Mouse (Mus musculus): ENCODE results near the gene Dab1. TPM values are rescaled to one million over a fixed set of nuclear protein-coding genes. Genes with fewer than 3 reads are reported as not detected.

The Dab1 gene
- polyA plus RNA-seq, 1 experiment from 2014 or later, result 22.8 TPM

GRCm38 (mm10) chr4:104444985-104445384 is 825.8 kb downstream of the Dab1 start:
- no peak for TF ChIP-seq CTCF (IDR thresholded peaks at IDR 0.05; ENCODE audit: low read depth)
- Histone ChIP-seq H3K27ac (no peak overlapping the region), H3K9ac (ENCODE audit: low read depth, low read length) (no peak overlapping the region), H3K27me3 (ENCODE audit: insufficient read depth, low read length) (no peaks in the 10 kb centered on the region), H3K4me2 (ENCODE audit: low read length) (no peak overlapping the region), H3K4me1 (replicated peaks; ENCODE audit: insufficient read depth, low read length) (no peaks in the 10 kb centered on the region), H3K9me3 (replicated peaks; ENCODE audit: low read length) (no peaks in the 10 kb centered on the region), H3K36me3 (ENCODE audit: insufficient read depth, low read length) (no peaks in the 10 kb centered on the region), H3K4me3 (replicated peaks; ENCODE audit: low read depth, low read length) (no peak overlapping the region)
- 78% methylated on average over 2 of the region's 2 CpGs for WGBS
- no peak for ATAC-seq (replicated peaks; ENCODE audit: low FRiP score, low read depth)
- no peak for DNase-seq (ENCODE audit: low spot score)

GRCm38 (mm10) chr4:104448199-104448598 is 829.0 kb downstream of the Dab1 start:
- DNase-seq (ENCODE audit: low spot score) (no peak), ATAC-seq (replicated peaks; ENCODE audit: low FRiP score, low read depth) (no peak)
- Histone ChIP-seq H3K9ac (ENCODE audit: low read depth, low read length) (no peak overlapping the region), H3K9me3 (replicated peaks; ENCODE audit: low read length) (no peaks in the 10 kb centered on the region), H3K4me3 (replicated peaks; ENCODE audit: low read depth, low read length) (no peak overlapping the region), H3K27me3 (ENCODE audit: insufficient read depth, low read length) (no peaks in the 10 kb centered on the region), H3K4me2 (ENCODE audit: low read length) (no peak overlapping the region), H3K36me3 (ENCODE audit: insufficient read depth, low read length) (no peaks in the 10 kb centered on the region), H3K27ac (no peak overlapping the region), H3K4me1 (replicated peaks; ENCODE audit: insufficient read depth, low read length) (no peaks in the 10 kb centered on the region)
- TF ChIP-seq CTCF (IDR thresholded peaks at IDR 0.05; ENCODE audit: low read depth), result no peak
- WGBS, result 97% methylated on average over 1 of the region's 1 CpGs

GRCm38 (mm10) chr4:104450645-104451044 is 831.5 kb downstream of the Dab1 start:
- ATAC-seq (replicated peaks; ENCODE audit: low FRiP score, low read depth) (no peak), DNase-seq (ENCODE audit: low spot score) (no peak)
- no peak overlapping the region for H3K4me2 ChIP-seq (ENCODE audit: low read length)
- H3K9ac ChIP-seq (ENCODE audit: low read depth, low read length), result no peak overlapping the region
- H3K9me3 ChIP-seq (replicated peaks; ENCODE audit: low read length), result no peaks in the 10 kb centered on the region
- no peaks in the 10 kb centered on the region for H3K36me3 ChIP-seq (ENCODE audit: insufficient read depth, low read length)
- TF ChIP-seq CTCF (IDR thresholded peaks at IDR 0.05; ENCODE audit: low read depth), result no peak
- 65% methylated on average over 9 of the region's 9 CpGs for whole genome bisulfite sequencing
- H3K27me3 ChIP-seq (ENCODE audit: insufficient read depth, low read length), result no peaks in the 10 kb centered on the region
- no peak overlapping the region for H3K27ac ChIP-seq
- no peaks in the 10 kb centered on the region for H3K4me1 ChIP-seq (replicated peaks; ENCODE audit: insufficient read depth, low read length)
- H3K4me3 ChIP-seq (replicated peaks; ENCODE audit: low read depth, low read length), result no peak overlapping the region

- no peak overlapping the region for H3K9ac ChIP-seq (ENCODE audit: low read depth, low read length)
- no peaks in the 10 kb centered on the region for H3K4me1 ChIP-seq (replicated peaks; ENCODE audit: insufficient read depth, low read length)
- no peak for TF ChIP-seq CTCF (IDR thresholded peaks at IDR 0.05; ENCODE audit: low read depth)
- ATAC-seq (replicated peaks; ENCODE audit: low FRiP score, low read depth) (no peak), DNase-seq (ENCODE audit: low spot score) (no peak)
- no peaks in the 10 kb centered on the region for H3K36me3 ChIP-seq (ENCODE audit: insufficient read depth, low read length)
- no peak overlapping the region for H3K4me3 ChIP-seq (replicated peaks; ENCODE audit: low read depth, low read length)
- no peaks in the 10 kb centered on the region for H3K27me3 ChIP-seq (ENCODE audit: insufficient read depth, low read length)
- 51% methylated on average over 7 of the region's 7 CpGs for WGBS
- H3K9me3 ChIP-seq (replicated peaks; ENCODE audit: low read length), result no peaks in the 10 kb centered on the region
- H3K4me2 ChIP-seq (ENCODE audit: low read length), result no peak overlapping the region
- no peak overlapping the region for H3K27ac ChIP-seq
Measured at GRCm38 (mm10) chr4:104452587-104452986, 833.4 kb downstream of the Dab1 start.

GRCm38 (mm10) chr4:104455151-104455550 is 836.0 kb downstream of the Dab1 start:
- ATAC-seq (replicated peaks; ENCODE audit: low FRiP score, low read depth) (no peak), DNase-seq (ENCODE audit: low spot score) (no peak)
- TF ChIP-seq CTCF (IDR thresholded peaks at IDR 0.05; ENCODE audit: low read depth), result no peak
- Histone ChIP-seq H3K9me3 (replicated peaks; ENCODE audit: low read length) (no peaks in the 10 kb centered on the region), H3K27ac (no peak overlapping the region), H3K27me3 (ENCODE audit: insufficient read depth, low read length) (no peaks in the 10 kb centered on the region), H3K36me3 (ENCODE audit: insufficient read depth, low read length) (no peaks in the 10 kb centered on the region), H3K9ac (ENCODE audit: low read depth, low read length) (no peak overlapping the region), H3K4me3 (replicated peaks; ENCODE audit: low read depth, low read length) (no peak overlapping the region), H3K4me1 (replicated peaks; ENCODE audit: insufficient read depth, low read length) (no peaks in the 10 kb centered on the region), H3K4me2 (ENCODE audit: low read length) (no peak overlapping the region)
- 26% methylated on average over 9 of the region's 9 CpGs for WGBS

- no peak overlapping the region for H3K4me2 ChIP-seq (ENCODE audit: low read length)
- no peak for ATAC-seq (replicated peaks; ENCODE audit: low FRiP score, low read depth)
Measured at GRCm38 (mm10) chr4:104455760-104456159, 836.6 kb downstream of the Dab1 start.

GRCm38 (mm10) chr4:104456173-104456873 is 837.2 kb downstream of the Dab1 start:
- WGBS, result 88% methylated on average over 7 of the region's 7 CpGs

More at GRCm38 (mm10) chr4:104455760-104456159, 836.6 kb downstream of the Dab1 start:
- Histone ChIP-seq H3K4me1 (replicated peaks; ENCODE audit: insufficient read depth, low read length) (no peaks in the 10 kb centered on the region), H3K9ac (ENCODE audit: low read depth, low read length) (no peak overlapping the region), H3K36me3 (ENCODE audit: insufficient read depth, low read length) (no peaks in the 10 kb centered on the region), H3K4me3 (replicated peaks; ENCODE audit: low read depth, low read length) (no peak overlapping the region), H3K9me3 (replicated peaks; ENCODE audit: low read length) (no peaks in the 10 kb centered on the region), H3K27ac (no peak overlapping the region), H3K27me3 (ENCODE audit: insufficient read depth, low read length) (no peaks in the 10 kb centered on the region)
- no peak for TF ChIP-seq CTCF (IDR thresholded peaks at IDR 0.05; ENCODE audit: low read depth)
- WGBS, result 75% methylated on average over 3 of the region's 3 CpGs
- no peak for DNase-seq (ENCODE audit: low spot score)

More at GRCm38 (mm10) chr4:104456173-104456873, 837.2 kb downstream of the Dab1 start:
- H3K4me2 ChIP-seq (ENCODE audit: low read length), result no peak overlapping the region
- no peak for TF ChIP-seq CTCF (IDR thresholded peaks at IDR 0.05; ENCODE audit: low read depth)
- H3K27ac ChIP-seq, result no peak overlapping the region
- ATAC-seq (replicated peaks; ENCODE audit: low FRiP score, low read depth), result peak; percentile 84
- no peaks in the 10 kb centered on the region for H3K27me3 ChIP-seq (ENCODE audit: insufficient read depth, low read length)
- no peak overlapping the region for H3K9ac ChIP-seq (ENCODE audit: low read depth, low read length)
- no peaks in the 10 kb centered on the region for H3K36me3 ChIP-seq (ENCODE audit: insufficient read depth, low read length)
- no peaks in the 10 kb centered on the region; the same call in 1 of the 2 replicates for H3K4me1 ChIP-seq (replicated peaks; ENCODE audit: insufficient read depth, low read length)
- H3K9me3 ChIP-seq (replicated peaks; ENCODE audit: low read length), result no peaks in the 10 kb centered on the region
- no peak for DNase-seq (ENCODE audit: low spot score)
- no peak overlapping the region for H3K4me3 ChIP-seq (replicated peaks; ENCODE audit: low read depth, low read length)

Data from kidney, postnatal 0 days (tissue).